Mouse (Mus musculus) activated CD4-positive, CD25-positive, alpha-beta regulatory T cell, adult 4 months (primary cell): ENCODE data around the gene Atxn2. TPM values are rescaled to one million over a fixed set of nuclear protein-coding genes. Genes with fewer than 3 reads are reported as not detected.

Experiments
- polyA plus RNA-seq, 2 experiments: library from polyadenylated mRNA; unstranded; fragments of 100-300 nt; shearing (Covaris generic); gene quantifications; one replicate each; pipeline ENCODE4 v1.2.1; 2017

The Atxn2 gene
- polyA plus RNA-seq, 2 experiments from 2014 or later, result 22.6 to 27.5 TPM

Other genes with a start within 250 kb of the Atxn2 start
- gene Adam1b, start 207.9 kb upstream of the Atxn2 start, polyA plus RNA-seq, result not detected
- gene Adam1a, start 165.9 kb upstream of the Atxn2 start, polyA plus RNA-seq, result 1 to 10 TPM in 1 of 2 experiments, under 1 TPM in 1; 0.54 to 1.4 TPM
- gene Gm42878, start 165.9 kb upstream of the Atxn2 start, polyA plus RNA-seq, result not detected
- gene Mapkapk5, start 165.4 kb upstream of the Atxn2 start, polyA plus RNA-seq, result 10 to 100 TPM; 23.4 to 26.0 TPM
- gene Aldh2, start 117.5 kb upstream of the Atxn2 start, polyA plus RNA-seq, result 10 to 100 TPM in 1 of 2 experiments, 1 to 10 TPM in 1; 7.1 to 11.2 TPM
- gene Acad12, start 92.4 kb upstream of the Atxn2 start, polyA plus RNA-seq, result 1 to 10 TPM; 1.2 TPM
- gene Acad10, start 50.8 kb upstream of the Atxn2 start, polyA plus RNA-seq, result 1 to 10 TPM; 2.3 to 6.0 TPM
- 10 to 100 TPM; 11.5 to 14.1 TPM for gene Brap, start 50.8 kb upstream of the Atxn2 start, polyA plus RNA-seq
- 10 to 100 TPM in 1 of 2 experiments, 1 to 10 TPM in 1; 9.8 to 11.6 TPM for gene Sh2b3, start 126.3 kb downstream of the Atxn2 start, polyA plus RNA-seq
- gene Pheta1, start 137.6 kb downstream of the Atxn2 start, polyA plus RNA-seq, result 1 to 10 TPM in 1 of 2 experiments, under 1 TPM in 1; 0.60 to 1.2 TPM